Mouse (Mus musculus): ENCODE measurements around the gene Rtp2. TPM values are rescaled to one million over a fixed set of nuclear protein-coding genes. Genes with fewer than 3 reads are reported as not detected.
"Not testable (repeated sequence)": the region's sequence is repeated elsewhere in the genome, so short reads cannot be mapped to it uniquely, and the experiment has no call there.

Rtp2 gene
- polyA plus RNA-seq, 1 experiment from 2014 or later, result 0.34 TPM

DNA sequence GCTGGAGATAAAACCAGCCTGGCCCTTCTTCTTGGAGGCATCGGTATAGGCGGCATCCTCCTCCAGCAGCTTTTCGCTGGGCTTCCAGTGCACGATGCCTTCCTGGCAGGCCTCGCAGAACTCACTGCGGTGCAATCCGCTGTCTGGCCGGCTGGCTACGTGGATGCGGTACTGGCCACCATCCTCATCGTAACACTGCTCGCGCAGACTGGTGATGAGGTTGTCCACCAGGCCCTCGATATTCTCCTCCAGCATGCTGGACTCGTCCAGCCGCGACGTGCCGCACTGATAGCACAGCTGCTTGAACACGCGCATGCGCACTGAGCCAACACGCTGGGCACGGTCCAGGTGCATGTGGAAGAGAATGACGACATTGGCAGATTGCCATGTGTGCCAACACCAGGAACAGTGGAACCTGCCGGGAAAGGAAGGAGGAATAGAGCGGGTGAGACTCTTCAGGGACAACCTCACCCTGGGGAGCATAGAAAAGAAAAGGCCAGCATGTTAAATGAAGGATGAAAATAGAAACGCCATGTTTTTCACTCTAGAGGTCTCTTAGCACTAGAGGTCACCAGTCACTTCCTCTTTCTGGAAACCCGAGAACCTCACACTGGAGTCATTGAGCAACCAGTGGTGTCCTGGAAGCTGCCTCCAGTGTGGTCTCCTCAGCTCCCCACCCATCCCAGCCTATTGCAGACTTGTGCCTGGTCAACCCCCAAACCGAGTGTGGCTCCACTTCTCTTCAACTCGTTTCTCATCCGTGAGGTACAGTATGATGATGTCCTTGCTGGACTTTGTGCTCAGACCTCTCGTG is 4.7 kb downstream of the Rtp2 start:
- H3K4me2 ChIP-seq (ENCODE audit: low read length), result no peak overlapping the region
- H3K27me3 ChIP-seq (ENCODE audit: control insufficient read depth, insufficient read depth, low read depth, low read length), result no peaks in the 10 kb centered on the region
- WGBS, result 94% methylated on average over 33 of the region's 33 CpGs
- no peak overlapping the region for H3K9ac ChIP-seq (ENCODE audit: low read depth, low read length)
- no peaks in the 10 kb centered on the region for H3K4me1 ChIP-seq (ENCODE audit: control insufficient read depth, insufficient read depth, low read length)
- no peaks in the 10 kb centered on the region for H3K36me3 ChIP-seq (ENCODE audit: control insufficient read depth, insufficient read depth, low read length)
- H3K4me3 ChIP-seq (ENCODE audit: low read depth, low read length), result no peak overlapping the region
- H3K9me3 ChIP-seq (replicated peaks; ENCODE audit: control insufficient read depth, low read length, poor library complexity, severe bottlenecking), result no peaks in the 10 kb centered on the region
- no peak for ATAC-seq
- H3K27ac ChIP-seq (ENCODE audit: low read length), result no peak overlapping the region

DNA sequence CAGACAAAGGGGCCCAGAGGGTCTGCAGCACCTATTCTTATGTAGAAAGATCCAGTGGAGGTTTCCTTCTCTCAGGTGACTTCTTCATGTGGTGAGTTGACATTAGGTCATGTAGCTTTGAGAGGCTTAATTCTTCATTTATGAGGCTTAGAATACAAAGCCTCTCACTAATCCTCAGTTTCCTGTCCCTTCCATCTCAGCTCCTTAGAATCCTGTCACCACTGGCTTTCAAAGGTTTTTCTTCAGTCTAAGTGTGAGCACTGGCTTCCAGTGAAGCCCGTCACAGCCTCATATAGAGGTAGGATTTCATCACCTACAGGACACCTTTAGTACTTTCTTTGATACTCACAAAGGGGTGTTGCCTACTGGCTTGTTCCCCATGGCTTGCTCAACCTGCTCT is 9.3 kb downstream of the Rtp2 start:
- Histone ChIP-seq H3K9ac (ENCODE audit: low read depth, low read length) (no peak overlapping the region), H3K4me2 (ENCODE audit: low read length) (no peak overlapping the region), H3K4me3 (ENCODE audit: low read depth, low read length) (no peak overlapping the region), H3K9me3 (replicated peaks; ENCODE audit: control insufficient read depth, low read length, poor library complexity, severe bottlenecking) (no peaks in the 10 kb centered on the region), H3K27ac (ENCODE audit: low read length) (no peak overlapping the region), H3K4me1 (ENCODE audit: control insufficient read depth, insufficient read depth, low read length) (no peaks in the 10 kb centered on the region), H3K27me3 (ENCODE audit: control insufficient read depth, insufficient read depth, low read depth, low read length) (no peaks in the 10 kb centered on the region), H3K36me3 (ENCODE audit: control insufficient read depth, insufficient read depth, low read length) (no peaks in the 10 kb centered on the region)
- no peak for ATAC-seq
- 97% methylated on average over 1 of the region's 1 CpGs for WGBS

DNA sequence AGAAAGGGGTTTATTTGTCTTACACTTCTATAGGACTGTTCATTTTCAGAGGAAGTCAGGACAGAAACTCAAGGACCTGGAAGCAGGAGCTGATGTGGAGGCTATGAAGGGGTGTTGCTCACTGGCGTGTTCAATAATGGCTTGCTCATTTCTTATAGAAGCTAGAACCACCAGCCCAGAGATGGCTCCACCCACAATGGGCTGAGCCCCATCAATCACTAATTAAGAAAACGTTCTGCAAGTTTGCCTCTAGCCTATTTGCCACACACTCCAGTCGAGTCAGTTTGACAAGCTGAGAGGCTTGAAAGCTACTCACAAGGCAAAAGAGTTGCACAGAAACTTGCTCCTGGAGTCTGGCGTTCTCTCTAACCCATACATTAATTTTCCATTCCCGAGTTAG is 10.5 kb downstream of the Rtp2 start:
- no peaks in the 10 kb centered on the region for H3K36me3 ChIP-seq (ENCODE audit: control insufficient read depth, insufficient read depth, low read length)
- H3K4me3 ChIP-seq (ENCODE audit: low read depth, low read length), result no peak overlapping the region
- H3K9me3 ChIP-seq (replicated peaks; ENCODE audit: control insufficient read depth, low read length, poor library complexity, severe bottlenecking), result no peaks in the 10 kb centered on the region
- no peak for ATAC-seq
- WGBS, result 76% methylated on average over 5 of the region's 5 CpGs
- H3K27me3 ChIP-seq (ENCODE audit: control insufficient read depth, insufficient read depth, low read depth, low read length), result no peaks in the 10 kb centered on the region
- no peak overlapping the region for H3K9ac ChIP-seq (ENCODE audit: low read depth, low read length)
- no peak overlapping the region for H3K27ac ChIP-seq (ENCODE audit: low read length)
- H3K4me1 ChIP-seq (ENCODE audit: control insufficient read depth, insufficient read depth, low read length), result no peaks in the 10 kb centered on the region
- H3K4me2 ChIP-seq (ENCODE audit: low read length), result no peak overlapping the region

DNA sequence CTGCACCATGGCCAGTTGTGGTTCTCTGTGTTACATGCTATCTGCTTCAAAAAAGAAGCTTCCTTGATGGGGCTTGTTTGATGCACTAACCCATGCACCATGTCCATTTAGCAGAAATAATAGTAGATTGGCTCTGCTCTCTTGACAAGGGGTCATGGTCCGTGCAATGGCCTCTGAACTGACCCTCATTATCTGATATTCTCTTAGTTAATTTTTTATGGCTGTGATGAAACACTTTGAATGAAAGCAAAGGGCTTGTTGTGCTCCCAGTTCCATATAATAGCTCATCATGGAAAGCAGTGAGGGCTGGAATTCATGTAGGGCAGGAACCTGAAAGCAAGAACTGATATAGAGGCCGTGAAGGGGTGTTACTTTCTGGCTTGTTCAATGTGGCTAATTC is 12.8 kb downstream of the Rtp2 start:
- Histone ChIP-seq H3K4me2 (ENCODE audit: low read length) (no peak overlapping the region), H3K9me3 (replicated peaks; ENCODE audit: control insufficient read depth, low read length, poor library complexity, severe bottlenecking) (no peaks in the 10 kb centered on the region)
- no peak for ATAC-seq

DNA sequence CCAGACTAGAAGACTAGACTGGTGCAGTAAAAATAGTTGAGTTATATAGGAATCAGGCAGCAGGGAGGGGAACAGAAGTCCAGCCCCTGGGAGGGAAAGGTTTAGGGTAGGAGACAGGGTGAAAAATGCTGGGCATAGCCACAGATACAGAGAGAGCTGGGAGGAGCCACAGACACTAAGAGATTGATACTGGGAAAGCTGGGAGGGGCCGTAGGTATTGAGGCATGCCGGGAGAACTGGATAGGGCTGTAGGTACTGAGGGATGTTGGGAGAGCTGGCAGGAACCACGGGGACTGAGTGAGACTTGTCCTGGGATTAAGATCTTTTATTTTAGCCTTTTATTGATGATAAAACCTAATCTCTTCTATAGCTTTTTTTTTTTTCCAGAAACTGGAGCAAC is 18.8 kb downstream of the Rtp2 start:
- WGBS, result 47% methylated on average over 3 of the region's 3 CpGs

More for the DNA sequence above, 12.8 kb downstream of the Rtp2 start:
- Histone ChIP-seq H3K27me3 (ENCODE audit: control insufficient read depth, insufficient read depth, low read depth, low read length) (no peaks in the 10 kb centered on the region), H3K4me1 (ENCODE audit: control insufficient read depth, insufficient read depth, low read length) (no peaks in the 10 kb centered on the region), H3K36me3 (ENCODE audit: control insufficient read depth, insufficient read depth, low read length) (no peaks in the 10 kb centered on the region), H3K27ac (ENCODE audit: low read length) (no peak overlapping the region), H3K9ac (ENCODE audit: low read depth, low read length) (no peak overlapping the region), H3K4me3 (ENCODE audit: low read depth, low read length) (no peak overlapping the region)
- WGBS, result 83% methylated on average over 2 of the region's 2 CpGs

DNA sequence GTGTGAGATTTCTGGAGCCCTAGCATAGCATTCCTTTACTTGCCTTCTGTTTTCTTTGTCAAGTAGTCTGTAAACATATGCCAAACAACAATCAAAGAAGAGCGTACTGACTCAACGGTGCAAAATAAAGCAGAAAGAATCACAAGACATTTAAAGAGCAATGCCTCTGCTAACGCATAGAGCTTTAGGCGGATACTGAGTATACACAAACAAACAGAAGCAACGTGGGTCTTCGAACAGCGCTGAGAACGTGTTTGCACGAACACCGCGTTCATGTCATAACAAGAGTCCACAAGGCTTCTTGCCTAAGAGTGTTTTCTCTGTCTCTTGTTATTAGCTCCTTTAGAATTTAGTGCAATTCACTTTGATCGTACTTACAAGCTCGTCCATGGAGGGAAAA is 19.5 kb downstream of the Rtp2 start:
- no peaks in the 10 kb centered on the region; the same call in 1 of the 2 replicates for H3K9me3 ChIP-seq (replicated peaks; ENCODE audit: control insufficient read depth, low read length, poor library complexity, severe bottlenecking)
- H3K4me3 ChIP-seq (ENCODE audit: low read depth, low read length), result no peak overlapping the region
- H3K27me3 ChIP-seq (ENCODE audit: control insufficient read depth, insufficient read depth, low read depth, low read length), result no peaks in the 10 kb centered on the region
- no peak overlapping the region for H3K27ac ChIP-seq (ENCODE audit: low read length)
- 80% methylated on average over 13 of the region's 13 CpGs for WGBS
- no peak overlapping the region for H3K4me2 ChIP-seq (ENCODE audit: low read length)
- H3K4me1 ChIP-seq (ENCODE audit: control insufficient read depth, insufficient read depth, low read length), result no peaks in the 10 kb centered on the region; the same call in 1 of the 2 replicates
- H3K9ac ChIP-seq (ENCODE audit: low read depth, low read length), result no peak overlapping the region
- no peak for ATAC-seq
- H3K36me3 ChIP-seq (ENCODE audit: control insufficient read depth, insufficient read depth, low read length), result no peaks in the 10 kb centered on the region

More for the DNA sequence above, 18.8 kb downstream of the Rtp2 start:
- Histone ChIP-seq H3K9ac (ENCODE audit: low read depth, low read length) (no peak overlapping the region), H3K9me3 (replicated peaks; ENCODE audit: control insufficient read depth, low read length, poor library complexity, severe bottlenecking) (no peaks in the 10 kb centered on the region; the same call in 1 of the 2 replicates), H3K27me3 (ENCODE audit: control insufficient read depth, insufficient read depth, low read depth, low read length) (no peaks in the 10 kb centered on the region), H3K4me3 (ENCODE audit: low read depth, low read length) (no peak overlapping the region), H3K27ac (ENCODE audit: low read length) (no peak overlapping the region), H3K4me1 (ENCODE audit: control insufficient read depth, insufficient read depth, low read length) (no peaks in the 10 kb centered on the region; the same call in 1 of the 2 replicates), H3K4me2 (ENCODE audit: low read length) (no peak overlapping the region), H3K36me3 (ENCODE audit: control insufficient read depth, insufficient read depth, low read length) (no peaks in the 10 kb centered on the region)
- ATAC-seq, result no peak

DNA sequence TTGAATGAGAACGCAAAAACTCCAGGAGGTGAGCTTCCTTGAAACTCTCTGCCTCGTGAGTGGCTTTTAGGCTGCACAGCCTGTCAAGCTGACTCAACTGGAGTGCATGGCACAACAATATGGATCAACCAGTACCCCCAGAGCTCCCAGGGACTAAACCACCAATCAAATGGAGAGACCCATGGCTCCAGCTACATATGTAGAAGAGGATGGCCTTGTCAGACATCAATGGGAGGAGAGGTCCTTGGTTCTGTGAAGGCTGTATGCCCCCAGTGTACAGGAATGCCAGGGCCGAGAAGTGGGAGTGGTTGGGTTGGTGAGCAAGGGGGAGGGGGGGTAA is 23.2 kb downstream of the Rtp2 start:
- ATAC-seq; H3K4me2 ChIP-seq (ENCODE audit: low read length); H3K27me3 ChIP-seq (ENCODE audit: control insufficient read depth, insufficient read depth, low read depth, low read length); H3K9me3 ChIP-seq (replicated peaks; ENCODE audit: control insufficient read depth, low read length, poor library complexity, severe bottlenecking); H3K4me3 ChIP-seq (ENCODE audit: low read depth, low read length); H3K36me3 ChIP-seq (ENCODE audit: control insufficient read depth, insufficient read depth, low read length); H3K9ac ChIP-seq (ENCODE audit: low read depth, low read length); H3K27ac ChIP-seq (ENCODE audit: low read length); H3K4me1 ChIP-seq (ENCODE audit: control insufficient read depth, insufficient read depth, low read length): not testable (repeated sequence)
- 80% methylated on average over 3 of the region's 3 CpGs for WGBS

DNA sequence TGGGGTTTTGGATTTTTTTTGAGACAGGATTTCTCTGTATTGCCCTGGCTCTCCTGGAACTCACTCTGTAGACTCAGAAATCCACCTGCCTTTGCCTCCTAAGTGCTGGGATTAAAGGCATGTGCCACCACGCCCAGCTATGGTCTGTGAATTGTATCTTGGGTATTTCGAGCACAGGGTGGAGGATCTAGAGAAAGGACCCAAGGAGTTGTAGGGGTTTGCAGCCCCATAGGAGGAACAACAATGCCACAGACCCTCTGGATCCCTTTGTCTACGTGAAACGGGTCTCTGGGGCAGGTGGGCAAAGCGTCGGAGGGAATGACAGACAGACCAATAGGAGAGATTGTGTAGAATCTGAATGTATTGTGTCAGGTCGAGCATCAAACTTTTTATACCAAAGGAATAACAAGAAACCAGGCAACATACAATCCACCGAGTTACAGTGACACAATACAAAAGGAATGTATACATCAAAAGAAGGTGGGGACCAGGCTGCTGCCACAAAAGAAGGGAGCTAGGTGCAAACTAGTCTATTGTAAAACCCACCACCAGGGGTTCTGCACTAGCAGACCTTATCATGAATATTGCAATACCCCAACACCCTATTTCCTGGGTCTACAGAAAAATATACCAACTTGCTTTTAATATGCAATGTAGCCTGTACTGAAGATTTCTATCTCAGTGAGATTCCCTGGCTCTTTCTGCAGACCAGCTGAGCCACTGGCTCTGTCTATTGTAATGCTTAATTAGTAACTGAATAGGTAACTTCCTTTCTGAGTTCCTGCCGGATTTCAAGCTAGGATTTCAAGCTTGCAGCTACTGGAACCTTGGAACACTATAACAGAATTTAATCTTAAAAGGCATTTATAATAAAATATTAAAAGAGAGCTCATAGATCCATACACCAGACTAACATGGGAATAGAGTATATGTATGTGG is 23.8 kb downstream of the Rtp2 start:
- H3K27me3 ChIP-seq (ENCODE audit: control insufficient read depth, insufficient read depth, low read depth, low read length); H3K4me2 ChIP-seq (ENCODE audit: low read length); ATAC-seq; H3K27ac ChIP-seq (ENCODE audit: low read length); H3K4me1 ChIP-seq (ENCODE audit: control insufficient read depth, insufficient read depth, low read length); H3K4me3 ChIP-seq (ENCODE audit: low read depth, low read length); H3K36me3 ChIP-seq (ENCODE audit: control insufficient read depth, insufficient read depth, low read length); H3K9ac ChIP-seq (ENCODE audit: low read depth, low read length); H3K9me3 ChIP-seq (replicated peaks; ENCODE audit: control insufficient read depth, low read length, poor library complexity, severe bottlenecking): not testable (repeated sequence)
- WGBS, result 83% methylated on average over 9 of the region's 9 CpGs

DNA sequence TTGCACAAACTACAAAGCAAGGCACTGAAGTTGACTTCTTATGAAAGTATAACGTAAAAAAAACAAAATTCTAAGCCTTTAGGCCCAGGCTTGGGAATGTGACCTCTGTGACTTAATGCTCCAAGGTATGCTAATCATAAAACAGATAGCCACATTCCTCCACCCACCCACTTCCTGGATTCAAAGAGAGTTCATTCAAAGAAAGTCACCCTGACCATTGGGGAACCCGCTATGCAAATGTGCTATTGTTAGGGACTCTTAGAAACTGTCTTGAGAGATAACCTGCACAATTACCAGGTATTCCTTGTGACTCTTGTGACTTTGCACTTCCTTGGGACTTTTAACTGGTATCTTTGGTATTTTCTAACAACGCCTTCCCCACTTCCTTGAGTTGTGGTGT is 25.6 kb downstream of the Rtp2 start:
- not testable (repeated sequence) for H3K36me3 ChIP-seq (ENCODE audit: control insufficient read depth, insufficient read depth, low read length); ATAC-seq; H3K27ac ChIP-seq (ENCODE audit: low read length); H3K4me1 ChIP-seq (ENCODE audit: control insufficient read depth, insufficient read depth, low read length); H3K4me3 ChIP-seq (ENCODE audit: low read depth, low read length); H3K4me2 ChIP-seq (ENCODE audit: low read length); H3K9ac ChIP-seq (ENCODE audit: low read depth, low read length); H3K9me3 ChIP-seq (replicated peaks; ENCODE audit: control insufficient read depth, low read length, poor library complexity, severe bottlenecking); H3K27me3 ChIP-seq (ENCODE audit: control insufficient read depth, insufficient read depth, low read depth, low read length)
- WGBS, result 88% methylated on average over 3 of the region's 3 CpGs

All from midbrain, embryonic 16.5 days (tissue).